Mouse (Mus musculus): ENCODE measurements around the gene Zfp280c. TPM values are rescaled to one million over a fixed set of nuclear protein-coding genes. Genes with fewer than 3 reads are reported as not detected.

The Zfp280c gene
- total RNA-seq, 2 experiments from 2014 or later: 25.7 to 29.6 TPM

DNA sequence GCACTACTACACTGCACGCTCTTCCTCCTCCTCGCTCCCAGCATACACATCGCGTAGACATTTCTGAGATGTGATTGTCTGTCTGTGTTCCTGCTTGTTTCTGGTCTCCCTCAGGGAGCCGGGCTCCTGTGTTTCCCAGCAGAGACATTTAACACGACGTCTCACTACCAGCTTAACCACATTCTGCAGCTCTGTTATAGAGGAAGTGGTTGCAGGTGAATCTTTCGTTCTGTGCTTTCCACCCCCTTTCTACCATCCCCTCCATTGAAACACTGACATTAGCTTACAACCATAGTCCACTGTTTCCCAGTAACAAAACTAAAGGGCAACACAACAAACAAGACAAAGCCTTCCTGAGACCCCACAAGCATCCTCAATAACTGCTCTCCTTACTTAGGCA, 100.5 kb downstream of the Zfp280c start:
- DNase-seq (ENCODE audit: low spot score in 2 of 2): no peak

Small RNA genes lying within 50 kb of the gene (microRNA-seq; reads per million reads assigned to microRNA genes)
- gene Gm27828: 0 reads per million in 2 experiments

Other genes with a start within 250 kb of the Zfp280c start
- gene Elf4, start 131.4 kb downstream of the Zfp280c start, total RNA-seq (2021): 1 to 10 TPM; 1.0 TPM
- 10 to 100 TPM; 28.6 to 32.6 TPM for gene Aifm1, start 80.9 kb downstream of the Zfp280c start, total RNA-seq (2021)
- 10 to 100 TPM; 23.3 to 24.2 TPM for gene Rab33a, start 75.2 kb downstream of the Zfp280c start, total RNA-seq (2021)
- 10 to 100 TPM; 34.6 to 36.8 TPM for gene Slc25a14, start 28.9 kb upstream of the Zfp280c start, total RNA-seq (2021)
- not detected for gene Gpr119, start 80.0 kb upstream of the Zfp280c start, total RNA-seq (2021)
- 1 to 10 TPM; 7.7 to 7.8 TPM for gene Rbmx2, start 100.5 kb upstream of the Zfp280c start, total RNA-seq (2021)

All from layer of hippocampus, postnatal 10 days (tissue).